Mouse (Mus musculus) kidney, postnatal 4 days (tissue): ENCODE results near the gene Olfr726.
A peak's percentile ranks its signal among the peaks of the same experiment; 100 is the strongest.

Experiments
- DNase-seq, 2 experiments: peaks; one replicate each; pipeline ENCODE4 v3.0.0; 2021; ENCODE audit warnings: mixed read lengths in 2 of 2

The Olfr726 gene

GRCm38 (mm10) chr14:50090853-50091252 is at the start of gene Olfr726:
Gene Olfr726, minus strand, starts transcription at chr14:50090953.
- peak in 1 of 2 experiments; percentile 1 for DNase-seq

DNA sequence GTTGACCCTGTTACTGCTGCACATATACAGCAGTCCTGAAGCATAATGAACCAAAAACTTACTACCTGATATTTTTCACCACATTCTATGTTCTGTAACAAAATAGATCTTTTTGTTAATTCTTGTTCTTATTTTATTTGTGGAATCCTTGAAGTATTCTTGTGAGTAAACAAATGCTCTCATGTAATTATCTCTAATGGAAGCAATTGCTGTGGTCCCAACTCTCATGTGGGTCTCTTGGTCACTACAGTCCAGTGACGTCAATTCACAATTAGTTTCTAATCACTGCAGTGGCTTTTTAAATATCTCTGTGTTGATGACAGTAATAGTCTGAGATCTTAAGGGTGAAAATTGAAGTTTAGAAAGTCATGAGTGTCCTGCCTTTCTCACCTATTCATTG is 32.1 kb upstream of the Olfr726 start, which contains the start of gene Olfr727:
TSS of gene Olfr727 (plus strand) at position 301 of the 400 bp plus-strand sequence.
- DNase-seq: no peak

GRCm38 (mm10) chr14:50062733-50063104 is 28.0 kb downstream of the Olfr726 start:
- no peak for DNase-seq

DNA sequence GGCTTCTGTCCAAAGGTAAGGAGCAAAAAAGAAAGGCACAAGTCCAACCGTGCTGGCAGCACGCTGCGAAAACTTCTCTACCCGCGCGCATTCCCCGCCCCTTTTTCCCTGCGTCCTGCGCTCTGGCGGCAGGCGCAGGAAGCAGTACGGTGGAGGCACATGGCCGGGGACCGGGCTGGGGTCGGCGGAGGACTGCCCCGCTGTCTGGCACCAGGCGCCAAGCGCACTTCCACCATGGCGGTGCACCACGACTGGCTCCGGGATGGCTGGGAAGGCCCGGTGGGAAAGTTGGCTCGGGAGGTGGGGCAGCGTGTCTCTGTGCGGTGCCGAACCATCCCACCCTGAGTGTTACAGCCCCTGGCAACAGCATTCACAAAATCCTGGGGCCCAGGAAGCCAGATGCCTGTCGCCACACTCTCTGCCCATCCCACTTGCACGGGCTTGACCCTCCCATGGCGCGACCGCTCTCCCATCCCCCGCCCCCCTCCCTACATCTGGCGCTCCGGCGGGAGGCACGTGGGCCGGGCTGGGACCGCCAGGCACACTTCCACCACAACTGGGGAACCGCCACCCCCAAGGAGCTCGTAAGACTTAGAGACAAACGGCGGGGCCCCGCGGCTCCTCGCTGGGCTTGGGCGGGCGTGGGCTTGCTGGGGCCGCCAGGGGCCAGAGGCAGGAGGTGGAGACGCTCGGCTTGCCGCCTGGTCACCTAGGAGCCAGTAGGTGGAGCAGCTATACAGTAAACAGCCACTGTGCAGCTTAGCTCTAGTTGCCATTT is 28.6 kb downstream of the Olfr726 start:
- DNase-seq: peak; percentile 74 to 82

- DNase-seq: peak in 1 of 2 experiments; percentile 37
Measured at GRCm38 (mm10) chr14:50061590-50061954, 29.2 kb downstream of the Olfr726 start.

- peak; percentile 9 to 33 for DNase-seq
Measured at GRCm38 (mm10) chr14:50061179-50061578, 29.6 kb downstream of the Olfr726 start.

- DNase-seq: no peak
Measured at GRCm38 (mm10) chr14:50040275-50040674, 50.5 kb downstream of the Olfr726 start, which contains the start of gene Olfr725. Gene Olfr725, minus strand, starts transcription at chr14:50040375.
